Mouse (Mus musculus): ENCODE data around the gene Twf2.

DNA sequence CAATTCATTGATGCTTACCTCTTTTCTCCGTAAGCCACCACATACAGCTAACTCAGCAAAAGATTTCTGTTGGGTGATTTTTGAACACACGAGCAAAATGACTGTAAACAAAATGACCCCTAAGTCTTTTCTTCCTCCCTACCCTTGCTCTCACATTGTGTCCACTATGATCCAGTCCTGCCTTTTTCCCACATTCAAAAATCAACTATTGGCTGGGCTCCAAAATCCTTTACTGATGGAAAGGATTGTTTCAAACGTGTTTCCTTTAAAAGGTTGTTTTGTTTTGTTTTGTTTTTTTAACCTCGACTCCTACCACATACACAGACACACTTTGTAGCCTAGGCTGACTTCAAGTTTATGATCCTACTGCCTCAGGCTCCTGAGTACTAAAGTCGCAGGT lies 42.5 kb upstream of the Twf2 start:
- TF ChIP-seq USF1 (IDR thresholded peaks at IDR 0.05; ENCODE audit: low read depth), result no peak
- no peak for TF ChIP-seq MAX (IDR thresholded peaks at IDR 0.05)
- no peak for TF ChIP-seq CTCF (IDR thresholded peaks at IDR 0.05; ENCODE audit: control insufficient read depth, insufficient read depth, insufficient read length)
- TF ChIP-seq MYOG (IDR thresholded peaks at IDR 0.05; ENCODE audit: control insufficient read depth, extremely low read depth, insufficient read length), result no peak

Measured in C2C12 (cell line).